Mouse (Mus musculus): ENCODE results near the gene Fosb.

The Fosb gene

DNA sequence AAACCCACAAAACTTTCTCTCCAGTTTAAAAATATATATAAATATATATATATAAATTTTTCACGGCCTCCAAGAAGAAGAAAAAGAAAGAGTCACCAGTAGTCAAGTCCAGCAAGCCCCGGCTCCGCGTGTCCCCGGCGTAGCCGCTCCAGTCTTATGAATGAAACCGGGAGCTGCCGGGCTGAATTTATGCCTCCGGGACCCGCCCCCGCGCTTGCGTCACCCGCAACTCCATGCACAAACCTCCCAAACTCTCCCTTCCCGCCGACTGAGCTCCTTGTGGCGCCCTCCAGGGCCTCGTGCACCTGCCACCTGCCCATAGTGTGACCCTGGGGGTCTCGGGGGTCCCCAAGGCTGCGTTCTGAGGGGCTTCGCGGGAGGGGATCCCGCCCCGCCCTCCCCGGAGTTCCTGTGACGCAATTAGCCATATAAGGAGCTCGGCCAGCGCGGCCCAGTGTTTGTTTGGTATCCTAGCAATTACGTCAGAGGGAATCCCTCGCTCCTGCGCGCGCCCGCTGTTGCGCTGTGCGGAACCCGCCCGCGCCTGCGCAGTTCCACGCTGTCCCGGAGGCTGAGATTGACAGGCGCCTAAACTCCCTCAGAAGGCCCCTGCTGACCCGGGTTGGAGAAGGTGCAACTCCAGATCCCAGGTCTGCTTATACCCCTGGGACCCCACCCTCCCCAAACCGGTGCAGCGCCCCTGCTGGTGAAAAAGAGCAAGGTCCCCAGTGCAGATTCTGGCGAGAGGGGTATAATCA, at the start of gene Fosb:
Gene Fosb (minus strand): TSS at position 168 of the 758 bp plus-strand sequence.
- in situ Hi-C loops (cut with MboI, MseI), result loop anchor here (5.0 to 10.0 kb wide), 3 partner anchors 32 to 515 kb away; partner anchors contain the start of genes Bcl3 and Ercc1

DNA sequence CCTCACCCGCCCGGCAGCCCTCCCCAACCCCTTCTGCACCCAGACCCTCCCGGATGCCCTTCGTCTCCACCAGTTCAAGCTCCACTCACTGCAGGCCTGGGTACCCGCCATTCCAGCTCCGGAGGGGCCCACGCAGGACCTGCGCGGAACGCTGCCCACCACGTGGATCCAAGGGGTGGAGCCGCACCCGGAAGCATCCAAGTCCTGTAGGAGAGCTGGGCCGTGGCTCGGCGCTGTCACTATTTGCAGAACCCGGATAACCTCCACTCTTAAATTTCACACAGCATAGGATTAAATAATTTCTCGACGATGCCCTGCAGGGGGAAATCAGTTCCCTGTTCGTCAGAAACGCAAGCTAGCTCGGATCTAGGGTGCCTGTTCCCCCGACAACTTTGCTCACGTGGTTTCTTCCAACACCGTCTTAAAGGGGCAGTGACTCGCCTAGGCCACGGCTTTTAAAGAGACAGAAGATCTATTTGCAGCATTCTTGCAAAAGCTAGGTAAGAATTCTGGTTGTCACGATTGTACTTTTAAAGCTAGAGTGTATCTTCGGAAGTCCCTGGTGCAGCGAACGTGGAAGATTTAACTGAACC, 49.5 kb upstream of the Fosb start, which contains the start of the genes Cd3eap and Ppp1r13l:
Gene Cd3eap (minus strand): TSS at position 185 of the 593 bp plus-strand sequence.
Gene Ppp1r13l (plus strand): TSS at position 451 of the 593 bp plus-strand sequence.
- in situ Hi-C loops (cut with MboI, MseI), result no loop called here

DNA sequence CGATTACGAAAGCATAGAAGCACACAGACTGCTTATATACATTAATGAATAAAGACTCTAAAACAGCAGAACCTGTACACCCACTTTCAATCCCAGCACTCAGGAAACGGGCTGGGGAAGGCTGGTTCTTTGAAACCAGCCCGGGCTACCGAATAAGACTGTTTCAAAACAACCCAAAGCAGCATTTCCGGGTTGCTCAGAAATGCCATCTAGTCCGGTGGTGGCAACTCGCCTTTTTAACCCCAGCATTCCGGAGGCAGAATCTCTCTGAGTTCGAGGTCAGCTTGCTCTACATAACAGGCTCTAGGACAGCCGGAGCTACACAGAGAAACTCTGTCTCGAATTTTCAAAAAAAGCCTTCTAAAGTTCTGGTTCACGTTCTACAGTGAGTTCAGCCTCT, 48.8 kb upstream of the Fosb start:
- in situ Hi-C loops (cut with MboI, MseI), result no loop called here

DNA sequence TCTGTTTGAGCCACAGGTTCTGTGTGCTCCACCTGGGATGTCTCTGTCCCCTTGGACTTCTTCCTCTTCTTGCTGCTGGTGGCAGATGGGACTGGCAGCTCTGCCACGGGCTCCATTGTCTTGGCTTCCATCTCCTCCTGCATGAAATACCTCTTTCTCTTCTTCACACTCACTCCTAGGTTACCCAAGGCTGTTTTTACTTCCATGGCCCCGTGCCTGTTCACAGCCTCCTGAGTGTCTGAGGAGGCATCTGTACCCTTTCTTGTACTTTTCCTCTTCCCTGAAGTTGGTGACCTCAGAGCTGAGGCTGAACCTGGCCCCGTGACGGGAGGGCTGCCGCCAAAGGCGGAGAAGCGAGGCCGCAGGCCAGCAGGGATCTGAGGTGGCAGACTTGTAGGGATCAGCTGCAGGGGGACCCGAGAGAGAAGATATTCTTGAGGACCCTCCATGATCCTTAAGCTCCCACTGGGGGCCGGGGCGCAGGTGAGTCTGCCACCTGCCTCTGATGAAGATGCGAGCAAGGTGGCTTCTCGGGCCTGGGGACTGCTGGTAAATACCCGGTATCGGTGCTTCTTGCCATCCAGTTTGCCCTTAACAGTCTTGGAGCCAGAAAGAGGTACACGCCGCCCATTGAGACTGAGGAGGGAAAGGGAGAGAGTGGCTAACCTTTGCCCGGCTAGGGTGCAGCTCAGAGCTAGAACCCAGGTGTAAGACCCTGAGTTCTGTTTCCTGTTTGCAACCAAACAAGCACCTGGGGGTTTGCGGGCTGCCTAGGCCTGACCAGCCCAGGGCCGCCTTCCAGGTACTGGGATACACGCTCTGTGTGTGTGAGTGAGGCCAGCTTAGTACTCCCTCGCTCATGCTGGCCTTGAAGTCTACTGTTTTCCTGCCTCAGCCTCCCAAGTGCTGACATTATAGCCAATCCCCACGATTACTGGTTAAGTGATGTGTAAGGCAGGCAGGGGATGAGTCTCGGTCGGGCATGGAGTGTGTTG, 47.8 kb upstream of the Fosb start:
- in situ Hi-C loops (cut with MboI, MseI), result no loop called here

DNA sequence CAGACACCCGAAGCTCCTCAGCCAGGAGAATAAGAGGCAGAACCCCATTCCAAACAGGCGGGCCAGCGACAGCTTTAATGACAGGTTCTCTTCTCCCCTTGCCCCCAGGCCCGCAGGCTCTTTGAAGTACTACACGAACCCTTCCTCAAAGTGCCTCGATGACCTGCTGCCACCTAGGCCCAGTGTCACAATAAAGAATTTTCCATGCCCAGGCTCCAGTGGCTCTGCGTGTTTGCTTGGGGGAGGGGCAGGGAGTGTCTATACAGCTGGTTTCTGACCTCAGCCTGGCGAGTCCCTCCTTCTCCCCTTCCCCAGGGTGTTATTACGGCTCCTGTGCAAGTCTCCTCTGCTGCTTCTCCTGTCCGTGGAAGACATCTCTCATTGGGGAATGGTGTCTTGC, 46.5 kb upstream of the Fosb start:
- in situ Hi-C loops (cut with MboI, MseI), result no loop called here

DNA sequence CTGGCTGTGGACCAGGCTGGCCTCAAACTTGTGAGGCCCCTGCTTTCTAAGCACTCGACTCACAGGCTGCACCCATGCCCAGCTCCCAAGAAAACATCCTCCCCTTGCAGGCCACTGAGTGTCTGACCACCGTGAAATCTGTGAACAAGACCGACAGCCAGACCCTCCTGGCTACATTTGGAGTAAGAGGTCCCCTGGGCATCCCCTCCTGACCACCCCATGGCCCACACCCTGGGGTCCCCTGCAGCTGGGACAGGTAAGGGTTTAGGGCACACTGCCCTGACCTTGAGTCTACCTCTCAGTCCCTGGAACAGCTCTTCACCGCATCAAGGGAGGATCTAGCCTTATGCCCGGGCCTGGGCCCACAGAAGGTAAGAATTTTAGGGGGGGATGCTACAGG, 45.1 kb upstream of the Fosb start:
- in situ Hi-C loops (cut with MboI, MseI), result no loop called here

- in situ Hi-C loops (cut with MboI, MseI), result no loop called here
Observed at GRCm38 (mm10) chr7:19350221-19350620, 40.4 kb upstream of the Fosb start.

DNA sequence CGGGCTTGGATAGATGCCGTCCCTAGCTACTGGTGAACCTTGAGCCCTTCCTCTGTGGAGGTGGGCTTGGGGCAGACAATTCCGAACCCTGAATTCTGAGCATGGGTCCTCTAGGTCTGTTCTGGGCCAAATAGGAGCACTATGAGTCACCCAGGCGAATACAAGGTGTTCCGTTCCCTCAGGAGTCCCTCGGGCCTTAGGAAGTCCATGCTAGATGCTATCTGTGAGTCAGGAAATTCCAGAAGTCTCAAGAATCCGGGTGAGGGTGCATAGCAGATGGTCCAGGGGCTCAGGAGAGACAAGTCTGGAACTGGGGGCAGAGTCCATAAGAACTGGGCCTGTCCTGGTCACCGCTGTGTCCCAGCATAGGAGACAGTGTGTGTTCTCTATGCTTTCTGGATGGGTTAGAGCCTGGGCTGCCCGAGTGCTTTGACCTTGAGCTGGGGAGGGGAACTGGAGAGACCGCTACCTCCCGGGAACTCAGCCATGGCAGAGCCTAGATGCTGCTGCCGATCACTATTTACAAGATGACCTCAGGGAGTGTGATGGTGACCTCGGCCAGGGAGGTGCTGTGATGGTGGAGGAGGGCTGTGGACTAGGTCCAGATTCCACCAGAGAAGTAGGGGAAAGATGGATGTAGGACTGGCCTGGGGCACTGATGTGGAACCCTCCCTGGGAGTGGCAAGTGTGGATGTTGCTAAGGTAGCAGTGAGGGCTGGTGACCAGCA, 39.5 kb upstream of the Fosb start:
- in situ Hi-C loops (cut with MboI, MseI), result no loop called here

GRCm38 (mm10) chr7:19344938-19345471, 35.2 kb upstream of the Fosb start:
- in situ Hi-C loops (cut with MboI, MseI), result loop anchor here (5.0 kb wide), 1 partner anchor 38 kb away; no protein-coding TSS in a partner anchor

DNA sequence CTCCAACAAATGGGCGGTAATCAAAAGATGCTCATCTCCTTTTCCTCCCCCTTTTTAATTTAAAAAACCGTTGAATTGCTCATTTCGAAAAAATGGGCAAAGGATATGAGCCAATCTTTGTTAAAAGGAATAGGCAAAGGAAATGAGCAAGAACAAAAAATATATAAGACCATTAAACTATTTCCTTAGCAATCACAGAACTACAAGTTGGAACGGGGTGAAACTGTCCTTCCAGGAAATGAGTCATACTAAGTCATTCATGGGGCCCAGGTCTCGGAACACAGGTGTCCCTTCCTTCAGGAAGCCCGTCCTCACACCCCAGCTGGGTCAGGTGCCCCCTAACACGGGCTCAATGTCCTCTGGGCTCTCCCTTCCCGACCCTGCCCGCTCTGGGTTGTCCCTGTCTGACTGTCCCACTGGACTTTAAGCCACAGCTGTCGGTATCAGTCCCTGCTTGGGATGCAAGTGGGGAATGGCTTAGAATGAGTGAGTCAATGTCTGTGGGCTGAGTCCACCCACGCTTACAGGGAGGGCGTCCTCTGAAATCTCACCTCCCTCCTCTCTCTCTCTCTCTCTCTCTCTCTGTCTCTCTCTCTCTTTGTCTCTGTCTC, 34.5 kb upstream of the Fosb start, which contains the start of gene Ercc1:
Gene Ercc1 (plus strand): TSS at position 542 of the 611 bp plus-strand sequence.
- in situ Hi-C loops (cut with MboI, MseI), result loop anchor here (5.0 kb wide), 1 partner anchor 37 kb away; no protein-coding TSS in a partner anchor

GRCm38 (mm10) chr7:19343210-19343808, 33.5 kb upstream of the Fosb start:
- in situ Hi-C loops (cut with MboI, MseI), result loop anchor here (5.0 kb wide), 1 partner anchor 36 kb away; no protein-coding TSS in a partner anchor

- in situ Hi-C loops (cut with MboI, MseI), result loop anchor here (5.0 kb wide), 1 partner anchor 35 kb away; no protein-coding TSS in a partner anchor
Observed at GRCm38 (mm10) chr7:19342481-19343027, 32.7 kb upstream of the Fosb start.

DNA sequence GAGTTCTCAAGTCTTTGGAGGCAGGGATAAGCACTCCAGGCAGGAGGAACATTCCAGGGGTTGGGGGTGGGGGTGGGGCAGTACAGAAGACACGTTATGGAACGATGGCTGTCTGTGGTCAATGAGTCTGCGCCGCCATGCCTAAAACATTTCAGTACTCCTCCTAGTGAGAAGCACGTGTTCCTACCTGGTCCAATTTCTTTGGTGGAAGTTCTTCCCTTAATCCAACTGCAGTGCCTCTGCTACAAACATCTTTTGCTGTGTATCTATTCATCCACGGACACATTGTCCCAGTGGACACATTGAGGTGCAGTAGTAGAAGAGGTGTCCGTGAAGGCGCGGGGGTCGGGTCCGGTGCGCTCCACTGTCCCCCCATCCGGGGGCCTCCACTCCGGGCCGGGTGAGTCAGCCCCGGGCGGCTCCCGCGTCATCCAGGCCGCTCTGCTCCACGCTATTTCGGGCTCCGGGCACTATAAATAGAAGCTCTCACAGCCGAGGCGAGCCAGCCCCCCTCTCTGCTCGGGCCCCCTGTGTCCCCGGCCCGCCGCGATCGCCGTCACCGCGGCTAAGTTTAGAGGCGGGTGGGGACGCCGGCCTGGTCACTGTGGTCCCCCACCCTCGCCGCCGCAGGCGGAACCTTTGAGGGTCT, 32.0 kb upstream of the Fosb start:
- in situ Hi-C loops (cut with MboI, MseI), result loop anchor here (5.0 kb wide), 1 partner anchor 35 kb away; no protein-coding TSS in a partner anchor

- in situ Hi-C loops (cut with MboI, MseI), result loop anchor here (5.0 kb wide), 1 partner anchor 34 kb away; no protein-coding TSS in a partner anchor
Observed at GRCm38 (mm10) chr7:19341250-19341649, 31.4 kb upstream of the Fosb start.

DNA sequence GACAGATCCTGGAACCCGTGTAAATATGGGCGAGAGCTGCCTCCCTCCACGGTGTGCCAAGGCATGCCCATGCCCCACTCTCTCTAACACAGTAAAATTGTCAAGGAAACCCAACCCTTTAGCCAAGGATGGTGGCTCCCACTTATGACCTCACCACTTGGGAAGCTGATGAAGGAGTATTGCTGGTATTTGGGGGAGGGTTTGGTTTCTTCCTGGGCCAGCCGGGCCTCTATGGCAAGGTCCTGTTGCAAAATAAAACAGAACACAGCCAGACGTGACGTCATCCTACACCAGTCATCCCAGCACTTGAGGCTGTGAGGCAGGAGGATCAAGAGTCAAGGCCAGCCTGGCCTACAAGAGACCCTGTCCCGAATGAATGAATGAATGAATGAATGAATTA, 28.7 kb upstream of the Fosb start:
- in situ Hi-C loops (cut with MboI, MseI), result no loop called here

- in situ Hi-C loops (cut with MboI, MseI), result no loop called here
Observed at GRCm38 (mm10) chr7:19338060-19338459, 28.2 kb upstream of the Fosb start.

- in situ Hi-C loops (cut with MboI, MseI), result no loop called here
Observed at GRCm38 (mm10) chr7:19337122-19337521, 27.3 kb upstream of the Fosb start.

DNA sequence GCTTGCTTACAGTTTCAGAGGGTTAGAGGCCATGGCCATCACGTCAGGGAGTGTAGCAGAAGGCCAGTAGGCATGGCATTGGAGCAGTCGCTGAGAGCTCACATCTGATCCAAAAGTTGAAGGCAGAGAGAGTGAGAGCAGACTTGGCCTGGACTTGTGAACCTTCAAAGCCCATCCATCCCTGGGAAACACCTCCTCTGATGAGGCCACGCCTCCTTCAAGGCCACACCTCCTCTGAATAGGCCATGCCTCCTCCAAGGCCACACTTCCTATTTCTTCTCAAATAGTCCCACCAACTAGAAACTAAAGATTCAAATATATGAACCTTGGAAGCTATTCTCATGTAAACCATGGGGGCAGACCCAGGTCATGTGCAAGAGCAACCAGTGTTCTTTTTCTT, 25.7 kb upstream of the Fosb start:
- in situ Hi-C loops (cut with MboI, MseI), result no loop called here
